Mouse (Mus musculus) olfactory bulb, adult 2 months (tissue): ENCODE data around the gene Sh3gl2. TPM values are rescaled to one million over a fixed set of nuclear protein-coding genes. Genes with fewer than 3 reads are reported as not detected.

Source experiments
- H3K27ac ChIP-seq: fragments of 200-500 bp; 2 replicates; pipeline ENCODE4 v1.5.1; 2012; ENCODE audit warnings: low read depth, low read length; ENCODE audit not compliant: insufficient read depth
- H3K4me1 ChIP-seq: fragments of 200-500 bp; 2 replicates; pipeline ENCODE4 v1.6.1; 2012; ENCODE audit warnings: low read length; ENCODE audit not compliant: control insufficient read depth, insufficient read depth
- H3K4me3 ChIP-seq: fragments of 200-500 bp; 2 replicates; pipeline ENCODE4 v1.5.1; 2012; ENCODE audit warnings: mild to moderate bottlenecking, low read depth, low read length, moderate library complexity; ENCODE audit not compliant: insufficient read depth
- CTCF ChIP-seq: fragments of 200-500 bp; IDR thresholded peaks from 2 replicates; pipeline ENCODE4 v1.5.1; 2012; ENCODE audit warnings: low read depth, mild to moderate bottlenecking, low read length, moderate library complexity; ENCODE audit not compliant: insufficient read depth
- POLR2A ChIP-seq: fragments of 200-500 bp; IDR thresholded peaks from 2 replicates; pipeline ENCODE4 v1.6.1; 2012; ENCODE audit warnings: mild to moderate bottlenecking, low read depth, low read length, moderate library complexity; ENCODE audit not compliant: insufficient read depth
- WGBS: fragments of 180-500 bp; shearing (Covaris S2); methylation state at CpG from one replicate; pipeline ENCODE4 v1.1.7; 2018; 5-methylcytosine and 5-hydroxymethylcytosine counted together
- polyA plus RNA-seq: library from polyadenylated mRNA; stranded (reverse); fragments of >200 nt; gene quantifications from 2 replicates; pipeline ENCODE4 v1.2.4, GENCODE M21; 2012; ENCODE audit warnings: low replicate concordance; ENCODE audit not compliant: missing spikeins, insufficient read depth, insufficient read length

The Sh3gl2 gene
- polyA plus RNA-seq, 1 experiment, result 339 TPM

DNA sequence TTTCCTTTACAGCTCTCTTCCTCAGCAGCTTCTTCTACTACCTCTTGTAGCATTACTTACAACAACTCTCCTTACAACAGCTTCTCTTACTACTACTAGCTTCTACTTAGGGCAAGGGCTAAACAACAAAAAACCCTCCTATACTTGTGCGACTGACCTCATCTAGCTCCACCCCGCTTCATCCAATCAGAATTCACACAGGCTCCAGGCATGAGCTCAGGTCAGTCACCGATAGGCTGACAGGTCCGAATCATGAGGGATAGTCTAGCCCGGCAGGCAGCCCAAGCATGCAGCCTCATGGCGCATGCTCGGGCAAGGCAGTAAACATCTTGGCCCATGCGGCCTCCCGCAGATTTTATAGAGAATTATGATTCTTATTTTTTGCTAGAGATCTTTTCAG lies 78.2 kb downstream of the Sh3gl2 start:
- 95% methylated on average over 9 of the region's 9 CpGs for WGBS
- TF ChIP-seq POLR2A (no peak), CTCF (no peak)
- Histone ChIP-seq H3K4me3 (no peak overlapping the region), H3K4me1 (0 out of 2 replicates have a peak, but pooled peaks cover 2% of the 10 kb centered on the region), H3K27ac (no peak overlapping the region)

DNA sequence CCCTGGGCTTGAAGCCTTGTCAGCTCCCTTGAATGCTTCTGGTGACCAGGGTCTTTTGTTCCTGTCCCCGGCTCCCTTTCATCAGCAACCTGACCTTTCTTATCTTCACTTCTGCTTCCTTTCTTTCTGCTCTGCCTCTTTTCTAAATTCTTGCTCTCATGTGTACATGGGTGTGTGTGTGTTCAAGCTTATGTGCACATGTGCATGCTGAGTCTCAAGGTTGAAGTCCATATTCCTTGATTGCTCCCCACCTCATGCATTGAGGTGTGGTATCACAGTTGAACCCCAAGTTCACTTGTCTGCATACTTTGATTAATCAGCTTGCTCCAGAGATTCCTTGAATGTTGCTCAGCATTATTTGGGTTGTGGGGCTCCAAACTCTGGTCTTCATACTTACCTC lies 85.1 kb downstream of the Sh3gl2 start:
- H3K4me1 ChIP-seq, result 0 out of 2 replicates have a peak, but pooled peaks cover 2% of the 10 kb centered on the region
- no peak overlapping the region for H3K4me3 ChIP-seq
- WGBS, result 96% methylated on average over 1 of the region's 1 CpGs
- no peak overlapping the region for H3K27ac ChIP-seq
- TF ChIP-seq POLR2A (no peak), CTCF (no peak)

DNA sequence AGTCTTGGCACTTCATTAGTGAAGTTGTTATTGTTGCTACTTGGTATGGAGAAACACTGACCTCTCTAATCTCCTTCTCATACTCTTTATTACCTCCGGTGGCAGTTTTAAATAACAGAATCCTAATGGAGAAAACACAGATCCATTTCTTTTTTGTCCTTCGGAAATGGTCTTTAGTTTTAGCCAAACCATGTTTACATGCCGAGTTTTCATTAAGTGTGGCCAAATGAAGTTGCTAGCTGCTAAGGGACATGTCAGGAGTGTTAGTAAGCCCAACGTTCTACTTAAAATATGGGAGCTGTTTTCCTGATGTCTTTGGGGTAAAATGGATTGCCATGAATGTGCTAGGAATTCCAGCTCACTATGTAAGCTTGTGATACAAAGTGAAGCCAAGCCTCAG lies 86.4 kb downstream of the Sh3gl2 start:
- Histone ChIP-seq H3K4me3 (no peak overlapping the region), H3K4me1 (0 out of 2 replicates have a peak, but pooled peaks cover 2% of the 10 kb centered on the region), H3K27ac (no peak overlapping the region)
- TF ChIP-seq POLR2A (no peak), CTCF (no peak)
- WGBS, result 62% methylated on average over 4 of the region's 4 CpGs

DNA sequence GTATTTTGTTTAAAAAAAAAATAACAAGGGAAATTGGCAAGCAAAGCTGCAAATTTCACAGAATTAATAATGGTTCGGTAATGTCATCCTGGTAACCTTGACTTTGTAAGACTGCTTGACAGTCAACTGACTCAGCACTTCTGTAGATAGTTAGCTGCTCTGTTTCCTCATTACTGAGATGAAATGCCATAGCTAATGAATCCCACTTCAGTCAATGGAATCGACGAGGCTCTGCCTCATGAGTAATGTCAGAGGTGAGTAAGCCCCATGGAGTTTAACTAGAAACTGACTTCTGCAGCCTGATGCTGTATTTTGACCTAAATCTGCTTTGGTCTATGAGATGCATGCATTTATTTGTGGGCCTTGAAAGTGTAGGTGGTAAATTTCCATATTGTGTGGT lies 88.4 kb downstream of the Sh3gl2 start:
- 0 out of 2 replicates have a peak, but pooled peaks cover 2% of the 10 kb centered on the region for H3K4me1 ChIP-seq
- no peak overlapping the region for H3K4me3 ChIP-seq
- WGBS, result 55% methylated on average over 3 of the region's 3 CpGs
- TF ChIP-seq POLR2A, result no peak
- TF ChIP-seq CTCF, result no peak
- no peak overlapping the region for H3K27ac ChIP-seq

DNA sequence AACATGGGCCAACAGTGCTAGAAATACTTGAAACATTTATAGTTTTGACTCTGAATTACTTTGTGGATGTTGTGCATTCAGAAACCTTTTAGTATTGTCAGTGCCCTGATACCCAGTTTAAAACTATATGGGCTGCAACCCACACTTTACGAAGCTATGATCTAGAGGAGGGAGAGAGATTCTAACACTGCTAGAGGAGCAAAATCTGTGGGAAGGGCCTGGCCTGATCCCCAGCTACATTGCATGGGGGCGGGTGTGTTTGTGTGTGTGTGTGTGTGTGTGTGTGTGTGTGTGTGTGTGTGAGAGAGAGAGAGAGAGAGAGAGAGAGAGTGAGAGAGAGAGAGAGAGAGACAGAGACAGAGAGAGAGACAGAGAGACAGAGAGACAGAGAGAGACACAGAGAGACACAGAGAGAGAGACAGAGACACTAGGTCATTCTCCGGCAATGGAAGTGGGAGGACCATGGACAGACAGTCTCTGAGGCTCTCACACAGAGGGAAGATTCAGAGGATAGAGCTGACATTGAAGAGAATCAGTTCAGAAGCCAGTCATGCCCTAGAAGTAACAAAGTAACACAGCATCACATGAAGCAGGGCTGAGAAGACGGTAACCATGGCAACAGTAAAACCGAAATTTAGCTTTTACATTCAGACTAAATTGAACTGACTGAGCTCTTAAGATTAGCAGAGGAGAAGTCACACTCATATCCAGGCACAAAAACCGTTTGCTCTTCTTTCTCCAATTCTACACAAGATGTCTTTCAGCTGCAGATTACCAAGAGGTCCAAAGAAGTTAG lies 95.9 kb downstream of the Sh3gl2 start:
- Histone ChIP-seq H3K27ac (peak overlapping the region; percentile 19; the same call in 1 of the 2 replicates), H3K4me3 (no peak overlapping the region), H3K4me1 (peaks cover 6% of the 10 kb centered on the region; the same call in 1 of the 2 replicates)
- 41% methylated on average over 6 of the region's 6 CpGs for WGBS
- no peak for TF ChIP-seq CTCF
- no peak for TF ChIP-seq POLR2A

DNA sequence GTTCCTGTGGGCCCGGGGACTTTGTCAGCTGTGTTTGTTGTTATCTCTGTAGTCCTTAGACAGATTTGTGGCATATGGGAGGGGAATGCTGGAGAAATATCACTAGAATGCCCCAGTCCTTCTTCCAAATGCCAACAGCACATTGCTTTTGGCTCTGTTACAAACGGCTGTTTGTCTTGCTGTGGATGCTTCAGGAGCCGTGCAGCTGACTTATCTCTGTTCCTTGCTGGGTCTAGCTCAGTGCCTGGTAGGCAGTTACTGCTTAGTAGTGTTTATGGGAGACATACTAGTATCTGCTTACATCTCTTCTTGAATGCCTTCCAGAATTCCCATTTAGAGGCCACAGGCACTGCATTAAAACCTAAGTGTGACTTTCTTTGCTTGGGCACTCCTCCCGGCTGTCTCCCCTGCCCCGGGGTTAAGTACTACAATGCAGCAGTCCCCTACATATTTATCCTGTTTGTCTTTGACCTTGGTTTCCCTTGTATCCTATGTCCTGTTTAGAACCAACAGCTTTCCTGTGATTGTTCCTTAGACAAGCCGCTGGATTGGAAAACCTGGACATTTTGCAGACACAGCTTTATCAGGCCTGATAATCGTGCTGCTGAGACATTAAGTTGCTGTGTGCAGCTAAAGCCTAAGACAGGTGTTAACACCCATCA lies 101.1 kb downstream of the Sh3gl2 start:
- Histone ChIP-seq H3K4me3 (no peak overlapping the region), H3K27ac (peak overlapping the region; percentile 56; the same call in 1 of the 2 replicates), H3K4me1 (peaks cover 15% of the 10 kb centered on the region; the same call in 1 of the 2 replicates)
- TF ChIP-seq POLR2A, result no peak
- no peak for TF ChIP-seq CTCF
- 48% methylated on average over 7 of the region's 7 CpGs for WGBS

DNA sequence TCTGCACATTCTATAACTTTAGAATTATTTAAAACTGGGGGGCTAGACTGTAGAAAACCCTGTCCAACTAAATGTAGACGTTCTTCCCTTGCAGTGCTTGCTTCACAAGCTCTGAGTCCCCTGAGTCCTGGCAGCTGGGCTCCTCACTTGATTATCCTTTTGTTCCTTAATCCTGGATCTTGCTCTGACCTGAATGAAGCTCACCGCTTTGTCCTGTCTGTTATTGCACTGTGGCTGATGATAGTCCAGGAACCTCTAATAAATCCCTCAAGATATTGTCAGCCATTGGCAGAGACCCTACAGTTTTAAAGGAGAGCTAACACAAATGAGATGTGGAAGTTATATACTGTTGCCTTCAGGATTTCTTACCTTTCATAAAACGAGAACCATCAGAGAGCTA lies 114.2 kb downstream of the Sh3gl2 start:
- no peak for TF ChIP-seq CTCF
- no peak for TF ChIP-seq POLR2A
- Histone ChIP-seq H3K4me1 (no peaks in the 10 kb centered on the region), H3K27ac (no peak overlapping the region; the same call in 1 of the 2 replicates), H3K4me3 (no peak overlapping the region)
- WGBS, result 49% methylated on average over 3 of the region's 3 CpGs

DNA sequence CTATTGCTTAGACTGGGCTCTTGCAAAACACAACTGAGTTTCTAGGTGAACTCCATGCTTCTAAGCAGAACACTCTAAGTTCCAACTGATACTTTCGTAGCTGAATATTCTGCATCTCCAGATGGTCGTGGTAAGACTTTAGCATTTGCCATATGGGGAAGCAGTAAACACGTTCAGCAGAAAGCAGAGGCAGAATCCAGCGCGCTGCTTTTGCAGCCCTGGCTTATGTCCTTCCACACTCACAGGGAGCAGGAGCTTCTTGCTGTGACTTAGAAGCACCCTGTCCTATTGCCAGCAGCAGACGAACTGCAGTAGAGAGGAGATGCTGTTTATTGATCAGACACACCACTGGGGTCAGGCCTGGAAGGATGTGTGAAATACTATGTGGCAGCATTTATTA lies 120.5 kb downstream of the Sh3gl2 start:
- WGBS, result 37% methylated on average over 6 of the region's 6 CpGs
- Histone ChIP-seq H3K4me1 (peaks cover 7% of the 10 kb centered on the region), H3K27ac (peak overlapping the region; percentile 87), H3K4me3 (no peak overlapping the region)
- TF ChIP-seq CTCF, result no peak
- no peak for TF ChIP-seq POLR2A

DNA sequence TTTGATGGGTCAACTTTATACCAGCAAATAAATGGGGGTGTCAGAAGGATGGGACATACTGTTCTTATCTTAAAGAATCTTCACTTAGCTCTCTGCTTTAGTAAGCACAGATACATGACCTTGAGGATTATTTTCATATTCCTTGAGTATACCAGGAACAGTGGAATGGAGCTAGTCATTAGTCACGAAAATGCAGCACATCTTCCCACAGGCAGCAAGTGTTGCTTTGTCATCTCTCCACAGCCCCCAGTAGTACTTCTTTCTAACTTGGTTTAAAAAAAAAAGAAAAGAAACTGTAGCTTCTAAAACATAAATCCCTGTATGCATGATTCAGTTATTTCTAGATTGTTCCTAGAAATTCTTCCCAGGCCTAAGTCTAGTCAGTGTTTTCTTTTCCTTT lies 121.1 kb downstream of the Sh3gl2 start:
- Histone ChIP-seq H3K4me1 (peaks cover 7% of the 10 kb centered on the region), H3K27ac (peak overlapping the region; percentile 87; the same call in 1 of the 2 replicates), H3K4me3 (no peak overlapping the region)
- WGBS, result 28% methylated on average over 1 of the region's 1 CpGs
- TF ChIP-seq POLR2A (no peak), CTCF (no peak)
